Mouse (Mus musculus) testis, adult 2 months (tissue): ENCODE results near the gene Hsd17b2. TPM values are rescaled to one million over a fixed set of nuclear protein-coding genes. Genes with fewer than 3 reads are reported as not detected.

ENCODE experiments used
- H3K27ac ChIP-seq: fragments of 200-500 bp; 2 replicates; pipeline ENCODE4 v1.5.1; 2012; ENCODE audit warnings: low read depth, low read length; ENCODE audit not compliant: control insufficient read depth, insufficient read depth
- H3K27me3 ChIP-seq: fragments of 200-500 bp; 2 replicates; pipeline ENCODE4 v1.6.1; 2012; ENCODE audit warnings: mild to moderate bottlenecking, low read length, moderate library complexity; ENCODE audit not compliant: control insufficient read depth, insufficient read depth
- H3K36me3 ChIP-seq: fragments of 200-500 bp; 2 replicates; pipeline ENCODE4 v1.6.1; 2012; ENCODE audit warnings: mild to moderate bottlenecking, low read length; ENCODE audit not compliant: control insufficient read depth, insufficient read depth
- H3K4me1 ChIP-seq: fragments of 200-500 bp; 2 replicates; pipeline ENCODE4 v1.6.1; 2012; ENCODE audit warnings: low read length; ENCODE audit not compliant: control insufficient read depth, insufficient read depth
- H3K4me3 ChIP-seq: fragments of 200-500 bp; 2 replicates; pipeline ENCODE4 v1.5.1; 2012; ENCODE audit warnings: low read depth, mild to moderate bottlenecking, low read length, moderate library complexity, mixed read lengths; ENCODE audit not compliant: control insufficient read depth
- CTCF ChIP-seq: fragments of 200-500 bp; IDR thresholded peaks from 2 replicates; pipeline ENCODE4 v1.5.1; 2012; ENCODE audit warnings: low read depth, mild to moderate bottlenecking, inconsistent platforms, low read length, moderate library complexity; ENCODE audit not compliant: control insufficient read depth, insufficient read depth, insufficient replicate concordance
- POLR2A ChIP-seq: fragments of 200-500 bp; IDR thresholded peaks from 2 replicates; pipeline ENCODE4 v1.6.1; 2012; ENCODE audit warnings: low read depth, mild to moderate bottlenecking, inconsistent platforms, low read length, moderate library complexity; ENCODE audit not compliant: control insufficient read depth
- polyA plus RNA-seq: library from polyadenylated mRNA; depleted of rRNA; stranded (reverse); fragments of >200 nt; gene quantifications from 2 replicates; pipeline ENCODE4 v1.2.3, GENCODE M21; 2012

Gene Hsd17b2
- polyA plus RNA-seq, 1 experiment, result 0.57 TPM

DNA sequence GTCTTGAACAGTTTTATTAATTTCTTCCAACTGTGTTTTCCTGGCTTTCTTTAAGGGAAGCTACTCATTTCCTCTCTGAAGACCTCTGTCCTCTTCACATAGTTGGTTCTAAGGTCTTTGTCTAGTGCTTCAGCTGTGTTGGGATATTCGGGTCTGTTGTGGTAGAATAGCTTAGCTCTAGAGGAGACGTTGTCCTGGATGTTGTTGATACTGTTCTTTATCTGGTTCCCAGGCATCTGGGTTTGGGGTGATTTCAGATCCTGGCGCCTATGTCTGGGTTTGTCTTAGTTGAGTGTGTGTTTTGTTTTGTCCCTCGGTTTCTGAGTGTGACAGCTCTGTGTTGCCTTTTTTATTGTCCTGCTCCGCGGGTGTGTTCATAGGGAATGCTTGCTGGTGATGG lies 61.1 kb downstream of the Hsd17b2 start:
- H3K4me1 ChIP-seq, result no peaks in the 10 kb centered on the region
- H3K36me3 ChIP-seq, result no peaks in the 10 kb centered on the region
- H3K27me3 ChIP-seq, result no peaks in the 10 kb centered on the region
- TF ChIP-seq POLR2A (no peak), CTCF (no peak)
- H3K27ac ChIP-seq, result no peak overlapping the region
- no peak overlapping the region for H3K4me3 ChIP-seq

DNA sequence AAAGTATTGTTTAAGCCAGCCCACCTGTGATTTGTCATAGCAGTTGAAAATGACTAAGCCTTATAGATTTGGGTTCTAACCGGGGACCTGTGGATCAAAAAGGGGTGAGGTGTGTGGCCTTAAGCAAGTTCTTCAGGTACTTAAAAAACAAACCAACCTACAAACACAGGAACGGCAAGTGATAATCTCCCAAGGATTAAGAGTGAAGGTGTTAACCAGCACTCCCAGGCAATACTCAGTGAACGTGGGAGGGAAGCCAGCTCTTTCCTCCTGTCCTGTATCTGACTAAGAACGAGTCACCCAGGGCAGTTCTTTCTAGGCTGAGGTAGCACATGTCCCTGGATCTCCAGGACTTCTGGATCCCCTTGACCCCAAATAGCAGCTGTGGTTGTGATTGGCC lies 62.9 kb downstream of the Hsd17b2 start:
- H3K27me3 ChIP-seq, result no peaks in the 10 kb centered on the region
- TF ChIP-seq CTCF (no peak), POLR2A (no peak)
- no peak overlapping the region for H3K27ac ChIP-seq
- no peaks in the 10 kb centered on the region for H3K36me3 ChIP-seq
- H3K4me3 ChIP-seq, result no peak overlapping the region
- H3K4me1 ChIP-seq, result no peaks in the 10 kb centered on the region

- H3K4me3 ChIP-seq, result no peak overlapping the region
- TF ChIP-seq POLR2A, result no peak
- no peak for TF ChIP-seq CTCF
Measured at GRCm38 (mm10) chr8:117765947-117766346, 64.2 kb downstream of the Hsd17b2 start.

GRCm38 (mm10) chr8:117768971-117769370 lies 67.3 kb downstream of the Hsd17b2 start:
- H3K27ac ChIP-seq, result no peak overlapping the region
- TF ChIP-seq CTCF, result no peak
- no peaks in the 10 kb centered on the region for H3K27me3 ChIP-seq
- no peak overlapping the region for H3K4me3 ChIP-seq
- no peaks in the 10 kb centered on the region; the same call in 1 of the 2 replicates for H3K4me1 ChIP-seq
- no peaks in the 10 kb centered on the region for H3K36me3 ChIP-seq

More at GRCm38 (mm10) chr8:117765947-117766346, 64.2 kb downstream of the Hsd17b2 start:
- H3K4me1 ChIP-seq, result no peaks in the 10 kb centered on the region; the same call in 1 of the 2 replicates
- no peaks in the 10 kb centered on the region for H3K36me3 ChIP-seq
- H3K27me3 ChIP-seq, result no peaks in the 10 kb centered on the region
- no peak overlapping the region for H3K27ac ChIP-seq

DNA sequence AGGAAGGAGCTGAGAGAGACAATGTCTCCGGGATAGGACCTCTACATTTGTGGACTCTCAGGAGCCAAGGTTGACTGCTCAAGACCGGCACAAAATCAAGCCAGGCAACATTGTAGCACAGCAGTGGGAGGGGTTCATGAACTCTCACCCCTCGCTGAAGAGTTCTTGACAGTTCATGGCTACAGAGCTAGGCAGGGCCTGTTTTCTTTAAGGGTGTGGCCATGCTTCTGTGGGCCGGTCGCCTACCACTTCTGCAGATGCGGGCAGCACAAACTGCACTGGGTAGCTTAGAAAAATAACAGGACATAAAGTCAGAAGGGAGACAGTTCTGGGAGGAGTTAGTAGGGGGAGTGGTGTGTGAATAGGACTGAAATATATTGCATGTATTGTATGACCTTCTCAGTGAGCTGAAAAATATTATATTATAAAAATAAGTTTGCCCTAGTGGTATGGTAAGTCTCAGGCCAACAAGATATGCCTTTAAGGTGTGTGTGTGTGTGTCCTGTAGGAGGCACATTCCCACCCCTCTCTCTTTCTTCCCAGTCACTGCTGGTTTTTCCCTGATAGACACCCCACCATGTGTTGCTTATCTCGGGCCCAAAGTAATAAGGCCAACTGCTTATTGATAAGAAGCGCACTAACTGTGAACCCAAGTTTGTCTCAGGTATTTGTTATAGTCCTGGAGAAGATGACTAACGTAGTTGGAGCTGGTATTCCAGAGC lies 69.6 kb downstream of the Hsd17b2 start:
- no peaks in the 10 kb centered on the region; the same call in 1 of the 2 replicates for H3K27me3 ChIP-seq
- peaks cover 3% of the 10 kb centered on the region for H3K4me1 ChIP-seq
- TF ChIP-seq CTCF, result no peak
- TF ChIP-seq POLR2A, result no peak
- H3K27ac ChIP-seq, result no peak overlapping the region
- H3K36me3 ChIP-seq, result no peaks in the 10 kb centered on the region
- H3K4me3 ChIP-seq, result no peak overlapping the region

DNA sequence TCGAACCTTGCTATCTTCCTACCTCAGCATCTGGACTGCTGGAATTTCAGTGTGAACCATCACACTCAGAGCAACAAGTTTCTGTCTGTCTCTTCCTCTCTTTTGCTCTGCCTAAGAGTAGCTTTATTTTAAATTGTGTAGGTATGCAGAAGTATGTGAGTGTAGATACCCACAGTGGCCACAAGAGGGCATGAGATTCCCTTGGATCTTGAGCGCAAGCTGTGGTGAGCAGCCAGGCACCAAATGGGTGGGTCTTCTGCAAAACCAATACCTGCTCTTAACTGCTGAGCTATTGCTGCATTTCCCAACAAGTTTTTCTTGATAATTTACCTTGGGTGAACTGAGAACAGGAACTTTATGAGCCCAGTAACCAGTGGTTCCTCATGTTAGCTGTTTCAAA lies 70.4 kb downstream of the Hsd17b2 start:
- Histone ChIP-seq H3K4me1 (peaks cover 3% of the 10 kb centered on the region), H3K27ac (peak overlapping the region; percentile 63; the same call in 1 of the 2 replicates), H3K36me3 (no peaks in the 10 kb centered on the region), H3K27me3 (no peaks in the 10 kb centered on the region; the same call in 1 of the 2 replicates), H3K4me3 (no peak overlapping the region)
- TF ChIP-seq CTCF (peak; percentile 75; the same call in 1 of the 2 replicates), POLR2A (no peak)

DNA sequence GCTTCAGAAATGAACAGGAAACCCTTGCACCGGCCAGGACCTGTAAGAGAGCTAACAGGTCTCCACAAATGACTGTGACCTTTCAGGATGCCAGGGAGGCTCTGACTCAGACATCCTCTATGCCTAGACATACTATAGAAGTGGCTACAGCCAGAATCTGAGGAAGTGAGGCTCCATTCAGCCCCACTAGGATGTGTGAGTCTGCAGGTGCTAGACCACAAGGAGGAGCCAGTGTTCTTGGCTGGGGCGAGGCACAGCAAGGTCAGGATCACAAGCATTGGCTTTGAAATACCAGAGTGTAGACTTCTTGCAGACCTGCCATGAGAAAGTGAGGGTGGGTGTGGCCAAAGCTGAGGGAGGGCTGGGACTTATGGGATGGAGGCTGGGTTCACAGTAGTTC lies 70.9 kb downstream of the Hsd17b2 start:
- Histone ChIP-seq H3K27ac (no peak overlapping the region), H3K36me3 (no peaks in the 10 kb centered on the region), H3K4me1 (peaks cover 3% of the 10 kb centered on the region), H3K27me3 (no peaks in the 10 kb centered on the region; the same call in 1 of the 2 replicates), H3K4me3 (no peak overlapping the region)
- no peak for TF ChIP-seq CTCF
- TF ChIP-seq POLR2A, result no peak
